Mouse (Mus musculus) erythroblast, embryonic 14.5 days (primary cell): ENCODE results near the gene Cutc. TPM values are rescaled to one million over a fixed set of nuclear protein-coding genes. Genes with fewer than 3 reads are reported as not detected.

Source experiments
- H3K27me3 ChIP-seq: 2 replicates; pipeline ENCODE4 v1.6.1; 2012; ENCODE audit warnings: inconsistent platforms; ENCODE audit not compliant: control insufficient read depth
- H3K36me3 ChIP-seq: 2 replicates; pipeline ENCODE4 v1.6.1; 2012; ENCODE audit warnings: mild to moderate bottlenecking, inconsistent platforms; ENCODE audit not compliant: control insufficient read depth
- H3K4me1 ChIP-seq: 2 replicates; pipeline ENCODE4 v1.6.1; 2012; ENCODE audit warnings: inconsistent platforms; ENCODE audit not compliant: control insufficient read depth
- H3K4me3 ChIP-seq: replicated peaks from 2 replicates; pipeline ENCODE3; 2012; ENCODE audit warnings: moderate library complexity, mild to moderate bottlenecking, inconsistent platforms
- H3K9me3 ChIP-seq: 2 replicates; pipeline ENCODE4 v1.6.1; 2012; ENCODE audit warnings: low read length, inconsistent platforms, mixed read lengths; ENCODE audit not compliant: control insufficient read depth
- GATA1 ChIP-seq: IDR thresholded peaks from 2 replicates; pipeline ENCODE4 v1.6.1; 2012; ENCODE audit warnings: low read length, inconsistent platforms, mixed read lengths
- TAL1 ChIP-seq: IDR thresholded peaks from 3 replicates; pipeline ENCODE4 v1.6.1; 2012; ENCODE audit warnings: low read length, inconsistent platforms, mixed read lengths
- polyA plus RNA-seq: library from polyadenylated mRNA; stranded (reverse); fragments of >175 nt; gene quantifications from 2 replicates; pipeline ENCODE4 v1.2.3, GENCODE M21; 2012

Cutc gene
- polyA plus RNA-seq, 1 experiment, result 0.15 TPM

DNA sequence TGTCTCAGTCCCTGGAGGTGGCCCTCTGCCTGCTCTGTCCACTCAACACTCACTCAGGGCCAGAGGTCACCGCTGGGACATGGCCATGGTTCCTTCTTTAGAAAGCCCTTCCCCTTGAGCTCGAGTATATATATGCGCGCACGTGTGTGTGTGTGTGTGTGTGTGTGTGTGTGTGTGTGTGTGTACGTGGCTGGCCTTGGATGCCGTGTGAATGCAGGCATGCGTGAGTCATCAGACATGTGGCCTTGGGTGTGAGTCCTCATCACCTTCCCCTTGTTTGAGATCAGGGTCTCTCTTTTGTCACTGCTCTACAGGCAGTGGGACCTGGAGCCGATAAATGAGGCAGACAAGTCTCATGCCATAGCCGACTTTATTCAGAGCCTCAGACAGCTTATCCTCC, 29.3 kb upstream of the Cutc start:
- H3K27me3 ChIP-seq, result no peaks in the 10 kb centered on the region
- no peak for TF ChIP-seq TAL1
- no peak for TF ChIP-seq GATA1
- H3K4me1 ChIP-seq, result peaks cover 7% of the 10 kb centered on the region
- H3K4me3 ChIP-seq, result no peak overlapping the region
- H3K36me3 ChIP-seq, result peaks cover 26% of the 10 kb centered on the region
- H3K9me3 ChIP-seq, result no peaks in the 10 kb centered on the region

DNA sequence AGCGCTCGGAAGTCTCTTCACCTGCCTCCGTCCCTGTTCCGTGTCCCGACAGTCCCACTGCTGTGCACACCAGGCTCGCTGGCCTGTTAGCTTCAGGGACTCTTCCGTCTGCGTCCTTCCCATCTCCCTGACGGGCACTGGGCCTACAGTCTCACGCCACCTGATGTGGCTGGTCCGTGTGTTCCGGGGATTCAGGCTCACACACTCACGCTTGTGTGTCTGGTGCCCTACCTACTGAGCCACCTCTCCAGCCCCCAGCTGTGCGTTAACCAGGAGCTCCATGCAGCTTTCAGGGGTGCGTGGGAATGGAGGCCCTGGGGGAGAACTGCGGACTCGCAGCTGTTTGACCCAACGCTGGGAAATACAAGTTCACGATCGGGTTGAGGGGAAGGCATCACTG, 28.6 kb upstream of the Cutc start:
- TF ChIP-seq TAL1, result no peak
- TF ChIP-seq GATA1, result no peak
- Histone ChIP-seq H3K4me3 (no peak overlapping the region), H3K27me3 (no peaks in the 10 kb centered on the region), H3K36me3 (peaks cover 22% of the 10 kb centered on the region), H3K4me1 (peaks cover 7% of the 10 kb centered on the region), H3K9me3 (no peaks in the 10 kb centered on the region)

DNA sequence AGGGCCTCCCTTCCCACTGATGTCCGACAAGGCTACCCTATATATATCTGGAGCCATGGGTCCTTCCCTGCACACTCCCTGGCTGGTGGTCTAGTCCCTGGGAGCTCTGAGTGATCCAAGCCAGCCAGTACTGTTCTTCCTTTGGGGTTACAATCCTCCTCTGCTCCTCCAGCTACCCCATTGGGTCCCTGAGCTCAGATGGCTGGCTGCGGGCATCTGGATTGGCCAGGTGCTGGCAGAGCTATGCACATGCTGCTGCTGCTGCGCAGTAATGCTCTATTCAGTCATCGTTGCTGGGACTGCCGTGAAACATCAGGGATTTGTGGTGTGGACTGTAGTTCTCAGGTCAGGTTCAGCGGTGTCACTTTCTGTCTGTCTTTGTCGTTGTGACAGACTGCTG, 28.0 kb upstream of the Cutc start:
- Histone ChIP-seq H3K27me3 (no peaks in the 10 kb centered on the region), H3K9me3 (no peaks in the 10 kb centered on the region), H3K4me3 (no peak overlapping the region), H3K4me1 (peaks cover 10% of the 10 kb centered on the region), H3K36me3 (peaks cover 22% of the 10 kb centered on the region)
- no peak for TF ChIP-seq GATA1
- no peak for TF ChIP-seq TAL1

DNA sequence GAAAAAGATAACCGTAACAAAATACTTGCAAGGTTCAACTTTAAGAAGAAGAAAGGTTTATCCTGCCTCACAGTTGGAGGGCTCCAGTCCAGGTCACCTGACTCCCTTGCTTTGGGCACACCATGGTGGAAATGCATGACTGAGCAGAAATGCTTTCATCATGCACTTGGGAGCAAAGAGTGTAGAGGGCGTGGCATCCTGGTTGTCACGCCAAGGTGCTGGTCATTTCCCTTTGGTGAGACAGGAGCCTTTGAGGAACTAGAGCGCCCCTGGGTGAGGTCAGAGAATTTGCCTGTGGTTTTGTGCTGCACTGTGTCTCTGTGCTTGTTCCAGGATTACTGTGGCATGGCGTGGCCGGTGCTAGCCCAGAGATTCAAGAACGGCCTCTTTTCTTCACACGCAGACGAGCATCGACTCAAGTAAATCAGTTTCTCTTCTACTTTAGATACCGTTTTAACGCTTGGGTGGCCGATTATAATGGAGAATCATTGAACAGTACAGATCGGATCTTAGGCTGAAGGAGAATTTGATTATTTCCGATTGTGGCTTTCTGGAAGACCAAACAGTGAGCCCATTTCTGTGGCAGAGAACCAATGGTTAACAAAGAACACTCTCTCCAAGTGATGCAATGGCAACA, 26.2 kb upstream of the Cutc start:
- H3K27me3 ChIP-seq, result no peaks in the 10 kb centered on the region
- peaks cover 19% of the 10 kb centered on the region for H3K36me3 ChIP-seq
- TF ChIP-seq TAL1 (no peak), GATA1 (no peak)
- no peak overlapping the region for H3K4me3 ChIP-seq
- no peaks in the 10 kb centered on the region for H3K9me3 ChIP-seq
- H3K4me1 ChIP-seq, result peaks cover 11% of the 10 kb centered on the region

DNA sequence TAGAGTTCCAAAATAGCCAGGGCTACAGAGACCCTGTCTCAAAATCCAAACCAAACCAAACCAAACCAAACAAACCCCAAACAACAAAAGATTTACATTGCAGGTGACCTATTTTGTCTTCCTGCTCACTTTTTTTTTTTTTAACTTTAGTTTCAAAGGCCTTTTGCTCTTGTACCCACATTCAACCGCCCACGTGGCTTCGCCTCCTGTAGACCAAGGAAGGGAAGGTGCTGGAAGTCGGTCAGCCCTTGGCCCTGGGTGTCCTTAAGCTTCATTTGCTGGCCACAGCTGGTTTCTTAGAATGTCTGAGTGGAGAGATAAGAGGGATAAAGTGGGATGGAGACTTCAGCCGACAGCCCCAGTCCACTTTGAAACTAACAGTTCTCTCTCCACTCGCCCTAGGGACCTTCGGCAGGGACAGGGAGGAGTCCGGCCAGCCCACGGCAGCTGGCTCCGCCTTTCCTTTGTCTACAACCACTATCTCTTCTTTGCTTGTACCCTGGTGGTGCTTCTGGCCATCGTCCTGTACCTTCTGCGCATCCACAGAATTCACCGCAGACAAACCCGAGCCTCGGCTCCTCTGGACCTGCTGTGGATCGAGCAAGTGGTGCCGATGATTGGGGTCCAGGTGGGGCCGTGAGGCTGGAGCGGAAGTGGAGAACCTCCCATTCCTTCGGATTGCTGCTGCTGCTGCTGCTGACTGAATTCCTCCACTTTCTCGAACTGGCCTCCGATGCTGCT, 23.3 kb upstream of the Cutc start:
- peaks cover 20% of the 10 kb centered on the region for H3K36me3 ChIP-seq
- no peaks in the 10 kb centered on the region for H3K9me3 ChIP-seq
- no peak overlapping the region for H3K4me3 ChIP-seq
- H3K4me1 ChIP-seq, result peaks cover 11% of the 10 kb centered on the region
- H3K27me3 ChIP-seq, result no peaks in the 10 kb centered on the region
- TF ChIP-seq TAL1 (no peak), GATA1 (no peak)

DNA sequence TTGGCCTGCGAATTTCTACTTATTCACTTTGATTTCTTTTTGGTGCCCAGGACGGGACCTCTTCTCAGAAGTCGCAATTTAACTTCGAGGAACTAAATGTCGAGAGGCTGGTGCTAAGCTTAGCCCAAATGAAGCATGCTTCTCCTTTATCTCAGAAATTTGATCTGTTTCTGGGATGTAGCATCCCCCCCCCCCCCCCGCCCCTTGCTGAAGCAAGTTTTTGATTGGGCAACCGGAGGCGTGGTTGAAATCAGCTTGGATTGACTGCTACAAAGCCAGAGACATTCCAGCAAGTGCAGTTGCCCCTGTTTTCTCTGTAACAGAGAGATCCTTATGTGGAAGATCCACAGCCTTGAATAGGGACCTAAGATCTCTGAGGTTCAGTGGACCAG, 22.8 kb upstream of the Cutc start:
- Histone ChIP-seq H3K9me3 (no peaks in the 10 kb centered on the region), H3K4me1 (peaks cover 11% of the 10 kb centered on the region), H3K4me3 (no peak overlapping the region), H3K36me3 (peaks cover 21% of the 10 kb centered on the region), H3K27me3 (no peaks in the 10 kb centered on the region)
- TF ChIP-seq TAL1 (no peak), GATA1 (no peak)

DNA sequence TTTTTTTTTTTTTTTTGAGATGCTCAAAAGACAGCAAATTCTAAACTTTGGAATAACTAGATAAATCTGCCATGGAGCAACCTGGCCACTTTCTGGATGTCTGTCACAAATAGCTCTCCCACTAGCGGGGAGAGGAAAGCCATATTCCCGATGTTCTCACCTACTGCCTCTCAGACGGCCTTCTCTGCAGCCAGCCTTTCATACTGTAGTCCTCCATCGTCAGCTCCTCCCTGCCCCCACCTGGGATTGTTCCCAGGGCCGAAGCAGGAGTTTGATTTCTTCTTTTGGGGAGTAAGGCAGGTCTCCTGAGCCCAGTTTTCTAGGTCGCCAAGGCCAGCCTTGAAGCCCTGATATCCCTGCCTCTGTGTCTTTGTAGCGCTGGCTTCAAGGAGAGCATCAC, 21.6 kb upstream of the Cutc start:
- H3K4me3 ChIP-seq, result no peak overlapping the region
- H3K9me3 ChIP-seq, result no peaks in the 10 kb centered on the region
- H3K27me3 ChIP-seq, result no peaks in the 10 kb centered on the region
- TF ChIP-seq GATA1 (no peak), TAL1 (no peak)
- H3K4me1 ChIP-seq, result peaks cover 9% of the 10 kb centered on the region
- peaks cover 23% of the 10 kb centered on the region for H3K36me3 ChIP-seq

DNA sequence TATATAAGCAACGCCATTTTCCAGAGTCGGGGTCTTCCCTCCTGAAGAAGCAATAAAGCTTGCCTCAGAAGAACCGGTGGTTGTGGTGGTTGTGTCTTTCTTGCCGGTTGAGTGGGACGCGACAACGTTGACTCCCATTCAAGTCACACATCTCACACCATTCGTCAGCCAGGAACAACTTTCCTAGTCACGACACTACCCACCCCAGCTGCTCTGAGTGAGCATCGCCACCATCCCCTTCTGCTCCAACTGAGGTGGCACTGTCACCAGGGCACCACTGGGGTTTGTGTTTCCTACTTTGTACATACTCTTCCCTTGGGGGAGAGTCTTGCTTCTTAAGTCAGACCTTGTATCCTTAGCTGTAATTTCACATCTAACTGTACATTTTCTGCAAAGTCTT, 14.4 kb upstream of the Cutc start:
- no peak for TF ChIP-seq GATA1
- TF ChIP-seq TAL1, result no peak
- H3K36me3 ChIP-seq, result peaks cover 91% of the 10 kb centered on the region
- no peak overlapping the region for H3K4me3 ChIP-seq
- H3K27me3 ChIP-seq, result no peaks in the 10 kb centered on the region
- H3K4me1 ChIP-seq, result no peaks in the 10 kb centered on the region
- H3K9me3 ChIP-seq, result no peaks in the 10 kb centered on the region

DNA sequence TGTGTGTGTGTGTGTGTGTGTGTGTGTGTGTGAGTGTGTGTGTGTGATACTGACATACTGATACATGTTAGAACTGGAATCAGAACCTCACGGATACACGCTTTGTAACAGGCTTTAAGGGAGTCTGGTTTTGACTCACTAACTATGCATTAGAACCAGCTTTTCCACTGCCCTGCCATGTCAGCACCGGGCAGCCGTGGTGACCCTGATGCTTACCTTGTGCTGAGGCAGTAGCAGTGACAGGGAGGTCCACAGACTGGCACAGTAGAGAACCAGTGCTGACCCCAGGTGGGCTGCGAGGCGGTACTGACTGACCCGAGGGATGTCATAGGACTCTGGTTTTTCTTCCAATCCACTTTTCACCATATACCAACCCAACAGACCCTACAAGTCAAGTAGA, 9.4 kb upstream of the Cutc start:
- H3K36me3 ChIP-seq, result peaks cover 93% of the 10 kb centered on the region
- H3K4me1 ChIP-seq, result no peaks in the 10 kb centered on the region
- no peak overlapping the region for H3K4me3 ChIP-seq
- no peaks in the 10 kb centered on the region for H3K27me3 ChIP-seq
- TF ChIP-seq GATA1, result no peak
- no peak for TF ChIP-seq TAL1
- H3K9me3 ChIP-seq, result no peaks in the 10 kb centered on the region
